9 mouse cellular contexts compared by ENCODE assay signal in the genomic region with DNA sequence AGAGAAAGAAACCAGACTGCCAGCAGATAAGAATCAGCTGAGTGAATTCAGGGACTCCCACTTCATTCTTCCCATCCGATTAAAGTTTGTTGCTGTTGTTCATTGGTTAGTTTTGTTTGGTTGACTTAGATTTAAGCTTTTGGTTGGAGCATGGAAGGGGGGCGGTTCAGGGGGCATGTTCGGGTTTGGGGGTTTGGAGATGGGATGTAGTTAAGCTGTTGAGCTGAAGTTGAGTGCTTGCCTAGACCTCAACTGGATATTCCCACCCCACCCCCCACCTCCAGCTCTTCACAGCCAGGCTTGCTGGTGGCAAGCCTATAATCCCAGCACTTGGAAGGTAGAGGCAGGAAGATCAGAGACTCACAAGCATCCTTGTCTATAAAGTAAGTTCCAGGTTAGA. TPM values are rescaled to one million over a fixed set of nuclear protein-coding genes. Genes with fewer than 3 reads are reported as not detected.
DNase-seq lines count a peak whose midpoint lies in the region; ATAC-seq and TF ChIP-seq lines count a peak whose summit lies in the region.
"Had no signal": no experiment of that assay in that cellular context is flagged by ENCODE, and none has a peak within 500 bp of the region (broad histone marks: within the 10 kb centered on the region; RNA-seq: fewer than 3 reads in every experiment).

A gene (minus strand): TSS at position 101 of the 400 bp plus-strand sequence.

- peak within 1 kb of the TSS; percentile 76 for H3K4me2 ChIP-seq in midbrain, embryonic 15.5 days

- peaks cover 11% of the 10 kb centered on the region; the same call in 1 of the 2 replicates for H3K27me3 ChIP-seq in midbrain, embryonic 15.5 days (replicated peaks)

- H3K4me3 ChIP-seq in embryonic fibroblast, embryonic 13.5 days (ENCODE audit: insufficient read depth, low read length): peak within 1 kb of the TSS; percentile 82
- H3K4me3 ChIP-seq in midbrain, embryonic 15.5 days: peak within 1 kb of the TSS; percentile 61
- H3K4me3 ChIP-seq: megakaryocyte, embryonic 14.5 days had no signal

- intact Hi-C loops in gastrocnemius, postnatal 14 days (cut with DNase I; ENCODE audit: low total_unique reads): no loop called here

- TF ChIP-seq POLR2A in embryonic fibroblast, embryonic 13.5 days (IDR thresholded peaks at IDR 0.05; ENCODE audit: low read depth, low read length): no peak

- peaks cover 3% of the 10 kb centered on the region; the same call in 1 of the 2 replicates for H3K4me1 ChIP-seq in embryonic fibroblast, embryonic 13.5 days (ENCODE audit: control insufficient read depth, insufficient read depth, low read length)
- peaks cover 21% of the 10 kb centered on the region for H3K4me1 ChIP-seq in midbrain, embryonic 15.5 days
- H3K4me1 ChIP-seq: megakaryocyte, embryonic 14.5 days had no signal

- DNase-seq in kidney, postnatal 4 days: peak; percentile 22 to 43
- DNase-seq in kidney, adult 8-10 months: no peak
- no peak for DNase-seq in layer of hippocampus, postnatal 10 days (ENCODE audit: low spot score in 2 of 2)
- no peak for DNase-seq in urinary bladder, adult 18-20 months (ENCODE audit: low spot score in 2 of 2)
- no peak for DNase-seq in gastrocnemius, postnatal 14 days
- DNase-seq in right cerebral cortex, postnatal 36 days (ENCODE audit: low spot score in 2 of 2): no peak

- TF ChIP-seq CTCF in embryonic fibroblast, embryonic 13.5 days (IDR thresholded peaks at IDR 0.05; ENCODE audit: borderline replicate concordance, insufficient read depth, low read length): no peak

- H3K9ac ChIP-seq in midbrain, embryonic 15.5 days: peak within 1 kb of the TSS; percentile 59

- no peaks in the 10 kb centered on the region for H3K9me3 ChIP-seq in midbrain, embryonic 15.5 days

- WGBS in midbrain, embryonic 15.5 days: 46% methylated on average over 3 of the region's 3 CpGs

- no peak for ATAC-seq in midbrain, embryonic 15.5 days (replicated peaks)

- H3K27ac ChIP-seq in embryonic fibroblast, embryonic 13.5 days (ENCODE audit: insufficient read depth, low read length): peak within 1 kb of the TSS; percentile 77
- peak within 1 kb of the TSS; percentile 89 for H3K27ac ChIP-seq in midbrain, embryonic 15.5 days

- no peaks in the 10 kb centered on the region for H3K36me3 ChIP-seq in midbrain, embryonic 15.5 days (replicated peaks)

RNA-seq across cellular contexts. Expression of the gene that starts here (rescaled TPM):
- polyA plus RNA-seq in embryonic fibroblast, embryonic 13.5 days (2011; ENCODE audit: insufficient read length, low read depth, missing spikeins): 30.9 and 34.5 TPM in 2 replicates
- total RNA-seq in layer of hippocampus, postnatal 10 days (2021): 10 to 100 TPM; 66.9 to 69.7 TPM
- polyA plus RNA-seq in midbrain, embryonic 15.5 days (2015; fragmentation: Nextera tagmentation; extraction: Ambion mirVana): 5.8 and 7.5 TPM in 2 replicates
- 10 to 100 TPM in 1 of 2 experiments, 1 to 10 TPM in 1; 9.1 to 11.1 TPM for total RNA-seq in gastrocnemius, postnatal 14 days (2021)

Comparison
In these comparisons a context has a peak if more than half of its experiments do, and no peak if none do; other contexts are left out.
1. RNA of the gene that starts here (total RNA-seq): 66.9 to 69.7 TPM in layer of hippocampus, postnatal 10 days; 9.1 to 11.1 TPM in gastrocnemius, postnatal 14 days; every median in the first group is over 4 times any median in the second.
2. DNase-seq: peak in kidney, postnatal 4 days (2 of 2); none in kidney, adult 8-10 months (0 of 2), layer of hippocampus, postnatal 10 days (0 of 2), urinary bladder, adult 18-20 months (0 of 2), gastrocnemius, postnatal 14 days (single experiment) and right cerebral cortex, postnatal 36 days (0 of 2).